In genomic region chr9:106476924-106477484, GRCm38 (mm10) we compare ENCODE assay signal across 8 mouse cellular contexts. TPM values are rescaled to one million over a fixed set of nuclear protein-coding genes. Genes with fewer than 3 reads are reported as not detected.
DNase-seq lines count a peak whose midpoint lies in the region; ATAC-seq and TF ChIP-seq lines count a peak whose summit lies in the region.

Parp3 (minus strand) TSS chr9:106476949.

- H3K4me1 ChIP-seq in hindbrain, embryonic 10.5 days (replicated peaks): peaks cover 70% of the 10 kb centered on the region
- H3K4me1 ChIP-seq in lung, postnatal 0 days (ENCODE audit: insufficient read depth, low read depth, low read length): peaks cover 28% of the 10 kb centered on the region

- no peaks in the 10 kb centered on the region for H3K9me3 ChIP-seq in hindbrain, embryonic 10.5 days
- H3K9me3 ChIP-seq in lung, postnatal 0 days (ENCODE audit: low read length): no peaks in the 10 kb centered on the region

- peak within 1 kb of the TSS; percentile 91 for H3K4me2 ChIP-seq in lung, postnatal 0 days (replicated peaks; ENCODE audit: low read depth, low read length)

- H3K36me3 ChIP-seq in hindbrain, embryonic 10.5 days: peaks cover 30% of the 10 kb centered on the region
- H3K36me3 ChIP-seq in lung, postnatal 0 days (ENCODE audit: insufficient read depth, low read length): no peaks in the 10 kb centered on the region; the same call in 1 of the 2 replicates

- under 1% methylated on average over 41 of the region's 41 CpGs for WGBS in hindbrain, embryonic 10.5 days
- WGBS in lung, postnatal 0 days: under 1% methylated on average over 41 of the region's 41 CpGs

- TF ChIP-seq EP300 in lung, postnatal 0 days (IDR thresholded peaks at IDR 0.05): no peak

- H3K9ac ChIP-seq in lung, postnatal 0 days (replicated peaks; ENCODE audit: low read depth): peak within 1 kb of the TSS; percentile 41

- H3K27ac ChIP-seq in hindbrain, embryonic 10.5 days: peak within 1 kb of the TSS; percentile 80
- H3K27ac ChIP-seq in lung, postnatal 0 days (ENCODE audit: low read length): peak within 1 kb of the TSS; percentile 85

- H3K27me3 ChIP-seq in hindbrain, embryonic 10.5 days (ENCODE audit: insufficient read depth, poor library complexity, severe bottlenecking): peaks cover 6% of the 10 kb centered on the region; the same call in 1 of the 2 replicates
- H3K27me3 ChIP-seq in lung, postnatal 0 days (replicated peaks; ENCODE audit: insufficient read depth, low read length): no peaks in the 10 kb centered on the region

- DNase-seq in MN1 (ENCODE audit: low spot score): peak; percentile 99
- DNase-seq in cerebellum, adult 9-10 months: peak; percentile 100
- DNase-seq in hindbrain, embryonic 10.5 days (ENCODE audit: low spot score): peak; percentile 100
- DNase-seq in layer of hippocampus, adult 9-11 months: peak; percentile 100
- peak; percentile 100 for DNase-seq in lung, postnatal 0 days (ENCODE audit: low spot score)
- peak; percentile 99 for DNase-seq in ovary, postnatal 14 days (ENCODE audit: low spot score)
- peak; percentile 98 for DNase-seq in thymus, postnatal 14 days

- peak; percentile 94 for ATAC-seq in frontal cortex, adult (ENCODE audit: low TSS enrichment)
- ATAC-seq in lung, postnatal 0 days: peak; percentile 97

- TF ChIP-seq CTCF in lung, postnatal 0 days (IDR thresholded peaks at IDR 0.05): peak; percentile 98

- peak within 1 kb of the TSS; percentile 83 for H3K4me3 ChIP-seq in hindbrain, embryonic 10.5 days
- peak within 1 kb of the TSS; percentile 48 for H3K4me3 ChIP-seq in lung, postnatal 0 days (ENCODE audit: low read depth, low read length)

RNA-seq across cellular contexts. Expression of gene Parp3, which starts in this region (rescaled TPM):
- 1.6 and 1.8 TPM in 2 replicates for polyA plus RNA-seq in hindbrain, embryonic 10.5 days (2016; fragmentation: Nextera tagmentation; extraction: Ambion mirVana)
- polyA plus RNA-seq in lung, postnatal 0 days (2015; fragmentation: Nextera tagmentation; extraction: Ambion mirVana): 21.5 and 24.0 TPM in 2 replicates

Comparison
In these comparisons a context has a peak if more than half of its experiments do, and no peak if none do; other contexts are left out.
1. Peak in every context shown above with its lines: DNase-seq, ATAC-seq, H3K4me3 ChIP-seq and H3K27ac ChIP-seq.